Mouse (Mus musculus): Measurements from ENCODE around the gene Cacng4. TPM values are rescaled to one million over a fixed set of nuclear protein-coding genes. Genes with fewer than 3 reads are reported as not detected.

Cacng4 gene
- polyA plus RNA-seq, 1 experiment: 25.6 TPM

- Histone ChIP-seq H3K27me3 (ENCODE audit: control insufficient read depth, insufficient read depth, low read length) (no peaks in the 10 kb centered on the region; the same call in 1 of the 2 replicates), H3K27ac (ENCODE audit: insufficient read depth, low read length) (no peak overlapping the region), H3K4me3 (replicated peaks; ENCODE audit: insufficient read depth, low read depth, low read length) (no peak overlapping the region), H3K4me1 (ENCODE audit: control insufficient read depth, insufficient read depth, low read length) (no peaks in the 10 kb centered on the region)
- no peak for TF ChIP-seq POLR2A (IDR thresholded peaks at IDR 0.05; ENCODE audit: borderline replicate concordance, insufficient read depth, low read length)
- no peak for TF ChIP-seq CTCF (IDR thresholded peaks at IDR 0.05; ENCODE audit: borderline replicate concordance, insufficient read depth, low read depth, low read length)
- no peak for DNase-seq
- WGBS: 56% methylated on average over 3 of the region's 3 CpGs
Measured at GRCm38 (mm10) chr11:107785761-107786160, 8.6 kb downstream of the Cacng4 start.

DNA sequence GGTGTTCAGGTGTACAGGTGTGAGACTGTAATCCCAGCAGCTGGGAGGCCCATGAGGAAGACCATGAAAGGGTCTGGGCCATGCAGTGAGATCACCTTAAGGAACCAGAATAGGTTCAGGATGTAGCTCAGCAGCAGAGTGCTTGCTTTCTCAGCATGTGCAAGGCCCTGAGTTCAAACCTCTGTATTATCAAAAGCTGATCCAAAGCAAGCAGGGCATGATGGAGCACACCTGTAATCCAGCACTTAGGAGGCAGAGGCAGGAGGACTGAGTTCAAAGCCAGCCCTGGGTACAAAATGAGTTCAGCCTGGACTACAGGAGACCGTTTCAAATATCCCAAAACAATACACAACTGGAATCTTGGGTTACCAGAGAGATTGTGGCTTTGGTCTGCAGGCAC lies 9.1 kb downstream of the Cacng4 start:
- H3K4me1 ChIP-seq (ENCODE audit: control insufficient read depth, insufficient read depth, low read length): no peaks in the 10 kb centered on the region
- WGBS: 73% methylated on average over 1 of the region's 1 CpGs
- DNase-seq: no peak
- H3K27me3 ChIP-seq (ENCODE audit: control insufficient read depth, insufficient read depth, low read length): no peaks in the 10 kb centered on the region; the same call in 1 of the 2 replicates
- H3K4me3 ChIP-seq (replicated peaks; ENCODE audit: insufficient read depth, low read depth, low read length): no peak overlapping the region
- TF ChIP-seq CTCF (IDR thresholded peaks at IDR 0.05; ENCODE audit: borderline replicate concordance, insufficient read depth, low read depth, low read length): no peak
- TF ChIP-seq POLR2A (IDR thresholded peaks at IDR 0.05; ENCODE audit: borderline replicate concordance, insufficient read depth, low read length): no peak
- H3K27ac ChIP-seq (ENCODE audit: insufficient read depth, low read length): no peak overlapping the region

DNA sequence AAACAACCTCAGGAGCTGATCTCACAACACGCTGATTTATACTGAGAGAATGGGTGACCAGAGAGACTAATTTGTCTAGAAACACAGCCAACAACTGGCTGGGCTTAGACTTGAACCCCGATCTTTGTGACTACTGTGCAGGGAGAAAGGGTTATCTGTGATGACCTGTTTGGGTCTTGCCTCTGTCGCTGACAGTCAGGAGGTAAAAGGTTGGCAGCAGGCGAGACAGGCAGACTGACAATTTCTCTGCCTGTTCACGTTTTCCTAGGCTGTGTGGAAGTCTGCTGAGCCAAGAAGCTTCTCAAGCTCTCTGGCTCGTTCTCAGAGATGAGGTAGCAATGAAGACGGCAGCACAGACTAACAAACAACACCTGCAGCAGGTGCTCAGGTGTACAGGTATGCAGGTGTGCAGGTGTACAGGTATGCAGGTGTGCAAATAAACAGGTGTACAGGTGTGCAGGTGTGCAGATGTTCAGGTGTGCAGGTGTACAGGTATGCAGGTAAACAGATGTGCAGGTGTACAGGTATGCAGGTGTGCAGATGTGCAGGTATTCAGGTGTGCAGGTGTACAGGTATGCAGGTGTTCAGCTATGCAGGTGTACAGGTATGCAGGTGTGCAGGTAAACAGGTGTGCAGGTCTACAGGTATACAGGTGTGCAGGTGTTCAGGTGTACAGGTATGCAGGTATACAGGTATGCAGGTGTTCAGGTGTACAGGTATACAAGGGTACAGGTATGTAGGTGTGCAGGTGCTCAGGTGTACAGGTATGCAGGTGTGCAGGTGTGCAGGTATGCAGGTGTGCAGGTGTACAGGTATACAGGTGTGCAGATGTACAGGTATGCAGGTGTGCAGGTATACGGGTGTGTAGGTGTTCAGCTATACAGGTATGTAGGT lies 10.2 kb downstream of the Cacng4 start:
- TF ChIP-seq POLR2A (IDR thresholded peaks at IDR 0.05; ENCODE audit: borderline replicate concordance, insufficient read depth, low read length) (no peak), CTCF (IDR thresholded peaks at IDR 0.05; ENCODE audit: borderline replicate concordance, insufficient read depth, low read depth, low read length) (no peak)
- DNase-seq: no peak
- no peaks in the 10 kb centered on the region; the same call in 1 of the 2 replicates for H3K27me3 ChIP-seq (ENCODE audit: control insufficient read depth, insufficient read depth, low read length)
- no peak overlapping the region for H3K4me3 ChIP-seq (replicated peaks; ENCODE audit: insufficient read depth, low read depth, low read length)
- WGBS: 62% methylated on average over 8 of the region's 8 CpGs
- H3K4me1 ChIP-seq (ENCODE audit: control insufficient read depth, insufficient read depth, low read length): no peaks in the 10 kb centered on the region
- no peak overlapping the region for H3K27ac ChIP-seq (ENCODE audit: insufficient read depth, low read length)

- DNase-seq: no peak
- Histone ChIP-seq H3K27me3 (ENCODE audit: control insufficient read depth, insufficient read depth, low read length) (no peaks in the 10 kb centered on the region; the same call in 1 of the 2 replicates), H3K4me3 (replicated peaks; ENCODE audit: insufficient read depth, low read depth, low read length) (no peak overlapping the region), H3K27ac (ENCODE audit: insufficient read depth, low read length) (no peak overlapping the region), H3K4me1 (ENCODE audit: control insufficient read depth, insufficient read depth, low read length) (no peaks in the 10 kb centered on the region)
- 25% methylated on average over 5 of the region's 5 CpGs for WGBS
- no peak for TF ChIP-seq POLR2A (IDR thresholded peaks at IDR 0.05; ENCODE audit: borderline replicate concordance, insufficient read depth, low read length)
- TF ChIP-seq CTCF (IDR thresholded peaks at IDR 0.05; ENCODE audit: borderline replicate concordance, insufficient read depth, low read depth, low read length): no peak
Measured at GRCm38 (mm10) chr11:107782591-107782990, 11.8 kb downstream of the Cacng4 start.

DNA sequence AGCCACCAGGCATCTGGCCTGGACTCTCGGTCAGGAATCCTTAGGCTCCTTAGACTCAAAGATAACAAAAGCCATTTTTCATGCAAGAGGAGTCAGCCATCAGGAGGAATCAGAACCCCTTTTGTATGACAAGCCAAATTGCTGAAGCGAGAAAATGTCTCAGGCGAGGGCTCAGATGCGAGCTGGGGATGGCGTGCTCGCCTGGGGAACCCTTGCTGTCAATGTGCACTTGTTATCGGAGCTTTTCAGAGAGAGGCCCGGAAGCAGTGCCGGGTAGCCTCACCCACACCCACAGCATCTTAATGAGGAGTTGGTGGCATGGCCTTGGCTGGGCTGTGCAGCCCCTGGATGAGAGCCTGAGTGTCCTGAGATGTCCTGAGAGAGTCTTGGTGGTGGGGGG lies 15.5 kb downstream of the Cacng4 start:
- Histone ChIP-seq H3K27me3 (ENCODE audit: control insufficient read depth, insufficient read depth, low read length) (no peaks in the 10 kb centered on the region), H3K27ac (ENCODE audit: insufficient read depth, low read length) (no peak overlapping the region), H3K4me1 (ENCODE audit: control insufficient read depth, insufficient read depth, low read length) (no peaks in the 10 kb centered on the region), H3K4me3 (replicated peaks; ENCODE audit: insufficient read depth, low read depth, low read length) (no peak overlapping the region)
- no peak for DNase-seq
- TF ChIP-seq CTCF (IDR thresholded peaks at IDR 0.05; ENCODE audit: borderline replicate concordance, insufficient read depth, low read depth, low read length): no peak
- no peak for TF ChIP-seq POLR2A (IDR thresholded peaks at IDR 0.05; ENCODE audit: borderline replicate concordance, insufficient read depth, low read length)
- 42% methylated on average over 9 of the region's 9 CpGs for WGBS

GRCm38 (mm10) chr11:107777487-107777886 lies 16.9 kb downstream of the Cacng4 start:
- TF ChIP-seq POLR2A (IDR thresholded peaks at IDR 0.05; ENCODE audit: borderline replicate concordance, insufficient read depth, low read length) (no peak), CTCF (IDR thresholded peaks at IDR 0.05; ENCODE audit: borderline replicate concordance, insufficient read depth, low read depth, low read length) (no peak)
- no peak overlapping the region for H3K4me3 ChIP-seq (replicated peaks; ENCODE audit: insufficient read depth, low read depth, low read length)
- no peaks in the 10 kb centered on the region for H3K4me1 ChIP-seq (ENCODE audit: control insufficient read depth, insufficient read depth, low read length)
- H3K27ac ChIP-seq (ENCODE audit: insufficient read depth, low read length): no peak overlapping the region
- 32% methylated on average over 12 of the region's 12 CpGs for WGBS
- no peaks in the 10 kb centered on the region for H3K27me3 ChIP-seq (ENCODE audit: control insufficient read depth, insufficient read depth, low read length)
- no peak for DNase-seq

DNA sequence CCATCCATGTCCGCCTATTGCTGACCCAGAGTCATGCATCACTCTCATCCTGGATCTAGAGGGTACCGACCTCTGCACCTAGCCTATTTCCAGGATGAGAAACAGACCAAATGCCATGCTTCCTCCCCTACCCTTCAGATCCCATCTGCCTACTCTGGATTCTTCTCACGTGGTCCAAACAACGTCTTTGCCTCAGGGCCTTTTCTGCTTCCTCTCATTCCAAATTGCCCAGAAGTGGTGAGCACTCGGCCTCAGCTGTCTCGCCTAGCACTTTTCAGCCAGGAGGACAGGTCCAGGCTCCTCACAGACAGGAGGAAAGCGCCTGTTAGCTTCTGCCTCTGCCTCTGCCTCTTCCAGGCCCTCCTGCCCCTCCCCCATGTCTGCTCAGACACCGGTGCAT lies 21.0 kb downstream of the Cacng4 start:
- 72% methylated on average over 8 of the region's 8 CpGs for WGBS
- no peaks in the 10 kb centered on the region for H3K4me1 ChIP-seq (ENCODE audit: control insufficient read depth, insufficient read depth, low read length)
- no peak for DNase-seq
- no peak for TF ChIP-seq POLR2A (IDR thresholded peaks at IDR 0.05; ENCODE audit: borderline replicate concordance, insufficient read depth, low read length)
- no peak for TF ChIP-seq CTCF (IDR thresholded peaks at IDR 0.05; ENCODE audit: borderline replicate concordance, insufficient read depth, low read depth, low read length)
- H3K27me3 ChIP-seq (ENCODE audit: control insufficient read depth, insufficient read depth, low read length): no peaks in the 10 kb centered on the region
- no peak overlapping the region for H3K27ac ChIP-seq (ENCODE audit: insufficient read depth, low read length)
- H3K4me3 ChIP-seq (replicated peaks; ENCODE audit: insufficient read depth, low read depth, low read length): no peak overlapping the region

DNA sequence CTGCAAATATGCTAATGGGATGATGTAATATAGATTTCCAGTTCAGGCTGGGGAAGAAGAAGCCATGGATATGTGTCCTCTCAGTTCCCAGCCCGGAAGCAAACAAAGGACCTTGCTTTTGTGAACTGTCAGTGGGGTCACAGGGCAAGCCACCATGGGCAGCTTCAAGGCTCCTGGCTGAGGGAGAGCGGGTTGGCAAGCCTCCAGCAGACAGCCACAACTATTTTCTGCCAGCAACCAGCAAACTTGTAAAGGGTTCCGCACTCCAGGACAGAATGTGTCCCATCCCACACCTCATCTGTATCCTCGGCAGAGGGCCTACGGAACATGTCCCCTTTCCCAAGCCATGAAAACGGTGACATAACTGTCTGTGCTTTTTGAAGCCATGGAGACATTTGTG lies 22.4 kb downstream of the Cacng4 start:
- Histone ChIP-seq H3K4me3 (replicated peaks; ENCODE audit: insufficient read depth, low read depth, low read length) (no peak overlapping the region), H3K27ac (ENCODE audit: insufficient read depth, low read length) (no peak overlapping the region), H3K4me1 (ENCODE audit: control insufficient read depth, insufficient read depth, low read length) (0 out of 2 replicates have a peak, but pooled peaks cover under 1% of the 10 kb centered on the region), H3K27me3 (ENCODE audit: control insufficient read depth, insufficient read depth, low read length) (no peaks in the 10 kb centered on the region)
- DNase-seq: no peak
- WGBS: 51% methylated on average over 6 of the region's 6 CpGs
- TF ChIP-seq CTCF (IDR thresholded peaks at IDR 0.05; ENCODE audit: borderline replicate concordance, insufficient read depth, low read depth, low read length): no peak
- no peak for TF ChIP-seq POLR2A (IDR thresholded peaks at IDR 0.05; ENCODE audit: borderline replicate concordance, insufficient read depth, low read length)

Measured in cerebellum, adult 2 months (tissue).